Mouse (Mus musculus): ENCODE measurements at regions not wholly inside any gene's neighbourhood (a gene's known extent, or its start where the extent isn't known, plus 50 kb on each side); places are given as distances from the start of the nearest gene placed in this dataset.

GRCm38 (mm10) chr4:125276861-125277260 is 149.2 kb upstream of the Zc3h12a start:
- intact Hi-C loops (cut with DNase I): no loop called here
- no peak for DNase-seq

- no peak for DNase-seq
- intact Hi-C loops (cut with DNase I): no loop called here
These were observed 147.6 kb upstream of the Zc3h12a start for GRCm38 (mm10) chr4:125275259-125275658.

GRCm38 (mm10) chr4:125270951-125271350 is 143.3 kb upstream of the Zc3h12a start:
- intact Hi-C loops (cut with DNase I): no loop called here
- no peak for DNase-seq

GRCm38 (mm10) chr4:125266212-125266611 is 138.6 kb upstream of the Zc3h12a start:
- DNase-seq: no peak
- intact Hi-C loops (cut with DNase I): loop anchor here (10.0 kb wide), 1 partner anchor 589 kb away; no protein-coding TSS in a partner anchor

- DNase-seq: peak in 1 of 2 experiments; percentile 24
- intact Hi-C loops (cut with DNase I): loop anchor here (10.0 kb wide), 1 partner anchor 589 kb away; no protein-coding TSS in a partner anchor
These were observed 137.9 kb upstream of the Zc3h12a start for GRCm38 (mm10) chr4:125265575-125265974.

GRCm38 (mm10) chr4:125265065-125265464 is 137.4 kb upstream of the Zc3h12a start:
- intact Hi-C loops (cut with DNase I): loop anchor here (10.0 kb wide), 1 partner anchor 590 kb away; no protein-coding TSS in a partner anchor
- DNase-seq: no peak

- intact Hi-C loops (cut with DNase I): loop anchor here (10.0 kb wide), 1 partner anchor 593 kb away; no protein-coding TSS in a partner anchor
- no peak for DNase-seq
These were observed 133.9 kb upstream of the Zc3h12a start for GRCm38 (mm10) chr4:125261547-125261946.

GRCm38 (mm10) chr4:125259306-125259705 is 131.7 kb upstream of the Zc3h12a start:
- intact Hi-C loops (cut with DNase I): no loop called here
- DNase-seq: no peak

- intact Hi-C loops (cut with DNase I): no loop called here
- DNase-seq: no peak
These were observed 130.3 kb upstream of the Zc3h12a start for GRCm38 (mm10) chr4:125257916-125258315.

GRCm38 (mm10) chr4:125253161-125253560 is 125.5 kb upstream of the Zc3h12a start:
- DNase-seq: no peak
- intact Hi-C loops (cut with DNase I): no loop called here

- intact Hi-C loops (cut with DNase I): no loop called here
- no peak for DNase-seq
These were observed 124.6 kb upstream of the Zc3h12a start for GRCm38 (mm10) chr4:125252228-125252627.

- DNase-seq: no peak
- intact Hi-C loops (cut with DNase I): no loop called here
These were observed 121.4 kb upstream of the Zc3h12a start for GRCm38 (mm10) chr4:125249061-125249460.

GRCm38 (mm10) chr4:125246171-125246570 is 118.5 kb upstream of the Zc3h12a start:
- DNase-seq: no peak
- intact Hi-C loops (cut with DNase I): no loop called here

- intact Hi-C loops (cut with DNase I): no loop called here
- DNase-seq: no peak
These were observed 114.9 kb upstream of the Zc3h12a start for GRCm38 (mm10) chr4:125242512-125242911.

GRCm38 (mm10) chr4:125241577-125242262 is 114.1 kb upstream of the Zc3h12a start:
- intact Hi-C loops (cut with DNase I): no loop called here
- no peak for DNase-seq

GRCm38 (mm10) chr4:125231711-125232260 is 104.1 kb upstream of the Zc3h12a start:
- no peak for DNase-seq

GRCm38 (mm10) chr4:125227194-125227593 is 99.6 kb upstream of the Zc3h12a start:
- intact Hi-C loops (cut with DNase I): no loop called here

More at GRCm38 (mm10) chr4:125231711-125232260, 104.1 kb upstream of the Zc3h12a start:
- intact Hi-C loops (cut with DNase I): loop anchor here (5.0 kb wide), 2 partner anchors 711 to 731 kb away; no protein-coding TSS in a partner anchor

GRCm38 (mm10) chr4:125222922-125223321 is 95.3 kb upstream of the Zc3h12a start:
- intact Hi-C loops (cut with DNase I): no loop called here
- DNase-seq: no peak

More at GRCm38 (mm10) chr4:125227194-125227593, 99.6 kb upstream of the Zc3h12a start:
- DNase-seq: no peak

GRCm38 (mm10) chr4:125220314-125220713 is 92.7 kb upstream of the Zc3h12a start:
- intact Hi-C loops (cut with DNase I): no loop called here
- DNase-seq: no peak

- no peak for DNase-seq
- intact Hi-C loops (cut with DNase I): no loop called here
These were observed 91.6 kb upstream of the Zc3h12a start for GRCm38 (mm10) chr4:125219209-125219608.

- DNase-seq: no peak
- intact Hi-C loops (cut with DNase I): no loop called here
These were observed 86.7 kb upstream of the Zc3h12a start for GRCm38 (mm10) chr4:125214306-125214705.

GRCm38 (mm10) chr4:125212176-125212530 is 84.5 kb upstream of the Zc3h12a start:
- intact Hi-C loops (cut with DNase I): no loop called here
- DNase-seq: no peak

Data from heart, postnatal 36 days (tissue).